Mouse (Mus musculus) liver, embryonic 16.5 days (tissue): Measurements from ENCODE around the gene Stox2. TPM values are rescaled to one million over a fixed set of nuclear protein-coding genes. Genes with fewer than 3 reads are reported as not detected.

Experiments used
- ATAC-seq: fragments of 200-750 bp; cut with Nextera tagmentation; 2 replicates; pipeline ENCODE4 v1.8.0; 2017; ENCODE audit warnings: low read depth, mild to moderate bottlenecking, moderate number of reproducible peaks, moderate library complexity
- H3K27ac ChIP-seq: fragments of 300-500 bp; sonication (generic); 2 replicates; pipeline ENCODE4 v1.5.1; 2014; ENCODE audit warnings: mild to moderate bottlenecking, low read length
- H3K27me3 ChIP-seq: fragments of 300-500 bp; sonication (generic); 2 replicates; pipeline ENCODE4 v1.6.1; 2014; ENCODE audit warnings: low read depth, low read length, mixed read lengths; ENCODE audit not compliant: control insufficient read depth, insufficient read depth
- H3K36me3 ChIP-seq: fragments of 300-500 bp; sonication (generic); 2 replicates; pipeline ENCODE4 v1.6.1; 2014; ENCODE audit warnings: mild to moderate bottlenecking; ENCODE audit not compliant: control insufficient read depth, insufficient read depth
- H3K4me1 ChIP-seq: fragments of 300-500 bp; sonication (generic); 2 replicates; pipeline ENCODE4 v1.6.1; 2014; ENCODE audit warnings: low read depth, low read length, mixed read lengths; ENCODE audit not compliant: control insufficient read depth
- H3K4me2 ChIP-seq: fragments of 300-500 bp; sonication (generic); 2 replicates; pipeline ENCODE4 v1.6.1; 2014; ENCODE audit warnings: low read depth, low read length, mixed read lengths
- H3K4me3 ChIP-seq: fragments of 300-500 bp; sonication (generic); 2 replicates; pipeline ENCODE4 v1.5.1; 2014; ENCODE audit warnings: low read depth, mild to moderate bottlenecking, low read length
- H3K9ac ChIP-seq: fragments of 300-500 bp; sonication (generic); 2 replicates; pipeline ENCODE4 v1.6.1; 2014; ENCODE audit warnings: low read depth, low read length
- H3K9me3 ChIP-seq: fragments of 300-500 bp; sonication (generic); replicated peaks from 2 replicates; pipeline ENCODE4 v1.6.1; 2016; ENCODE audit warnings: low read length; ENCODE audit not compliant: control insufficient read depth
- WGBS: fragments of 180-500 bp; shearing (Covaris S2); extraction: QIAGEN DNeasy Blood & Tissue Kit; methylation state at CpG from one replicate; pipeline ENCODE4 v1.1.7; 2014; ENCODE audit not compliant: insufficient replicate concordance; 5-methylcytosine and 5-hydroxymethylcytosine counted together
- polyA plus RNA-seq: library from polyadenylated mRNA; unstranded; fragments of >200 nt; fragmentation: Nextera tagmentation; extraction: Ambion mirVana; gene quantifications from 2 replicates; pipeline ENCODE4 v1.2.1, GENCODE M21; 2015

Stox2 gene
- polyA plus RNA-seq, 1 experiment from 2014 or later = 0.30 TPM

DNA sequence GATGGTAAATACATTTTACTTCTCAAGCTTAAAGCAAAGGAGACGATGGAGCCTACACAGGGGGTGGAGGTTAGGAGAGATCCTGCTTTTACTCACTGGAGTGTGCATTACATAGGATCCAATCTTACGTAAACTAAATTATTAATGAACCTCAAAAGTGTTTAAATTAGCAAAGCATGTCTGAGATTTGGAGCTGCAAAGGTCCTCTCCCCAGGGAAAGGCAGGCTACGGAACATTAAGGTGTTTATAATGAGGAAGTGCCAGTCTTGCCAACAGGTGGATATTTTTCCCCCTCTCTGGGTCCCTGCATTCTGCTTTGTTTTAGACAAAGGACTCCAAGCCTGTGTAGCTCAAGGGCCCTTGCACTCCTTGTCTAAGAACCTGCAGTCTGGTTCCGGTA lies 205.3 kb downstream of the Stox2 start:
- H3K27me3 ChIP-seq = no peaks in the 10 kb centered on the region
- H3K27ac ChIP-seq = no peak overlapping the region
- no peaks in the 10 kb centered on the region for H3K36me3 ChIP-seq
- no peaks in the 10 kb centered on the region for H3K4me1 ChIP-seq
- no peak overlapping the region for H3K9ac ChIP-seq
- no peak overlapping the region for H3K4me3 ChIP-seq
- 70% methylated on average over 4 of the region's 4 CpGs for WGBS
- no peak overlapping the region for H3K4me2 ChIP-seq
- H3K9me3 ChIP-seq = no peaks in the 10 kb centered on the region
- ATAC-seq = no peak

DNA sequence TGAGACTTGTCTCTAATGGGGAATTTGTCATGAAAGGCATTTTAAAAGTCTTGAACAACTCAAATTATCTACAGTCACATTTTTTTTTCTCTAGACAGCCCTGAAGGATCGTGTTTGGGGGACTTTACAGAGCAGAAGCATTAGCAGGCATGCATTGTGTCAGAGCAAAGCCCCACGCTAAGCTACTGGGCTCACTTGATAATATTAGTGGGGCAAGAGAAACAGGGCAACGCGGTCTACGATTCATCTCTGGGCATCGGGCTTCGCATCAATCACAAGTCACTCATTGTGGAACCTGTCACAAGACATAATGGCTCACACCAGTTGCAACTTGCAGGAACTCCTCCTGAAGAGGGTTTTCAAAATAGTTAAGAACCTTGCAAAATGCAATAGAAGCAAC lies 205.9 kb downstream of the Stox2 start:
- Histone ChIP-seq H3K4me3 (no peak overlapping the region), H3K27me3 (no peaks in the 10 kb centered on the region), H3K9ac (no peak overlapping the region), H3K9me3 (no peaks in the 10 kb centered on the region), H3K27ac (no peak overlapping the region), H3K4me2 (no peak overlapping the region), H3K36me3 (no peaks in the 10 kb centered on the region), H3K4me1 (no peaks in the 10 kb centered on the region)
- no peak for ATAC-seq
- 72% methylated on average over 7 of the region's 7 CpGs for WGBS

DNA sequence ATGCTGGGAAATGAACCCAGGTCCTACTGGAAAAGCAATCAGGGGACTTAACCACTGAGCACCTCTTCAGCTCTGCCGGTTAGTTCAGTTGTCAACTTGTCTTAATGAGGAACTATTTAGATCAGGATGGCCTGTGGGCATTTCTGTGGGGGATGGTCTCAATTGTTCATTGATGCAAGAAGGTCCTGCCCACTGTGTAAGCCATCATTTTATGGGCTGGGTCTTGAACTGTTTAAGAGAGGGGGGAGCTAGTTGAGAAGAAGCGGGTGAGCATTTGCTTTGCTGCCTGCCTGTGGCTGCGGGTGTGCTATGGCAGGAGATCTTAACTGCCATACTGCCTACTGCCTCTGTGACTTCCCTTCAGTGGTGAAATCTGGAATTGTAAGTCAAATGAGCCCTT lies 214.1 kb downstream of the Stox2 start:
- Histone ChIP-seq H3K9me3 (no peaks in the 10 kb centered on the region), H3K4me1 (no peaks in the 10 kb centered on the region), H3K27ac (no peak overlapping the region), H3K4me2 (no peak overlapping the region), H3K9ac (no peak overlapping the region), H3K36me3 (no peaks in the 10 kb centered on the region), H3K27me3 (no peaks in the 10 kb centered on the region), H3K4me3 (no peak overlapping the region)
- 53% methylated on average over 3 of the region's 3 CpGs for WGBS
- ATAC-seq = no peak

DNA sequence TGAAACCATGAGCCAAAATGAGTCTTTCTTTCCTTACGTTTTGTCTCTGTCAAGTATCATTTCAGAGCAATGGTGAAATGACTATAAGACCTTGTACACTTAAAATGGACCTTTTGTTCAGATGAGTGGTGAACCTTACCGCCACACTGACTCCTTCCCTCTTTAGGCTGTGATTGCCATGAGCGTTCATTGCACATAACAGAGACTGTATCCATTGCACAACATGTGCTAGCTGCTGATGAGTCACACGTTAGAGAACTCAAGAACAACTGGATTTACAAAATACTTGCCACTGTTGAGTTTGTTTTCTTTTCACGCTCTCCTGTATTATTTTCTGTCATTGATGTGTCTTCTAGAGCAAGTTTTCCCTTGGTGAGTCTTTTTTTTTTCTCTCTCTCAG lies 216.1 kb downstream of the Stox2 start:
- WGBS = 60% methylated on average over 5 of the region's 5 CpGs

DNA sequence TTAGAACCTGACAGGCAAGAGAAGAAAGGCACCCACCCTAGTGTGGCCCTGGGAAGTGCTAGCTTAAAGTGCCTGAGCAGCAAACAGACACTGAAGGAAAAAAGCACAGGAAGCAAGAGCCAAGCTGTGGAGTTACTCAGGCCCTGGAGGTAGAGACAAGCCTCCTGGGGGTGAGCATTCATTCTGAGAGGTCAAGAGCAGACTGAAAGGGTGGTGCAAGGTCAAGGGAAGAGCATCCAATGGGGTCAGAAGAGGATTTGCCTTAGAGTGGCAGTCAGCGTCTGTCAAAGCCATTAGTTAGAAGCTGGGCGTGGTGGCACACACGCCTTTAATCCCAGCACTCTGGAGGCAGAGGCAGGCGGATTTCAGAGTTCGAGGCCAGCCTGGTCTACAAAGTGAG lies 224.3 kb downstream of the Stox2 start:
- Histone ChIP-seq H3K9ac (no peak overlapping the region), H3K9me3 (no peaks in the 10 kb centered on the region), H3K4me1 (no peaks in the 10 kb centered on the region), H3K4me2 (no peak overlapping the region), H3K27me3 (no peaks in the 10 kb centered on the region), H3K27ac (no peak overlapping the region), H3K4me3 (no peak overlapping the region), H3K36me3 (no peaks in the 10 kb centered on the region)
- no peak for ATAC-seq
- 71% methylated on average over 5 of the region's 5 CpGs for WGBS

More for the DNA sequence above, 216.1 kb downstream of the Stox2 start:
- Histone ChIP-seq H3K27me3 (no peaks in the 10 kb centered on the region), H3K36me3 (no peaks in the 10 kb centered on the region), H3K4me2 (no peak overlapping the region), H3K4me1 (no peaks in the 10 kb centered on the region), H3K27ac (no peak overlapping the region), H3K9ac (no peak overlapping the region), H3K4me3 (no peak overlapping the region), H3K9me3 (no peaks in the 10 kb centered on the region)
- no peak for ATAC-seq

DNA sequence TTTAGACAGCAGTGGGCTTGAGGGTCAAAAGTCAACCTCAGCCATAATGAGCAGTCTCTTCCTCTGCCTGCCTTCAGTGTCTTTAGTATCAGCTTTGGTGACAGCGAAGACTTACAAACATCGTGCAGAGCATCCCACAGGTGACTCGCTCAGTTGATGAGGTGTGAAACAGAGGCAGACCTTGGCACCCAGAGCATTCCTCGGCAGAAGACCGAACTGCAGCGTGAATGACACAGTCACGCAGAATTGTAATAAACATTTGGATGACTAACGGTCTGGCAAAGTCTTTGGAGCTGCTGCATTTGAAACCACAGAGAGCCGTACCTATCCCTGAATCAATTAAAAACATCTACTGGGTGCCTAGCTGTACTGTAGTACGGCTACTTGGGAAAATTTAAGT lies 225.0 kb downstream of the Stox2 start:
- no peak overlapping the region for H3K9ac ChIP-seq

DNA sequence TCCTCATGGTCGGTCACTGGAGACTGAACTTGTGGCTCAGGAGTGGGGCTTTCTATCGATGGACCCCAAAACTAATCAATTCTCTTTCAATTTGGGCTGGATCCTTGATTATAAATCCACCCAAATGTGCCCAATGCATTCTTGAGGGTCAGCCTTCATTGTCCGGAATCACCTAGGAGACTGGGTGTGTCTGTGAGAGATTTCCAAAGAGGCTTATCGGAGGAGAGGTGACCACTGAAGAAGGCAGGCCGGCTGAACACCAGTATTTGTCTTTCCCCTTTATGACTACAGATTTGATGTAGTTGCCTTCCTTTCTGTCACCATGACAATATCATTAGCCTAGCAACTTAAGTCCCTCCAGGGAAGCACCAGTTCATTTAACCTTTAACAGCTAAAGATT lies 225.8 kb downstream of the Stox2 start:
- no peak overlapping the region for H3K4me3 ChIP-seq
- no peak overlapping the region for H3K4me2 ChIP-seq
- no peaks in the 10 kb centered on the region for H3K4me1 ChIP-seq
- 75% methylated on average over 5 of the region's 5 CpGs for WGBS
- no peaks in the 10 kb centered on the region for H3K9me3 ChIP-seq
- no peak for ATAC-seq
- H3K27me3 ChIP-seq = no peaks in the 10 kb centered on the region
- H3K27ac ChIP-seq = no peak overlapping the region
- H3K9ac ChIP-seq = no peak overlapping the region
- no peaks in the 10 kb centered on the region for H3K36me3 ChIP-seq

More for the DNA sequence above, 225.0 kb downstream of the Stox2 start:
- Histone ChIP-seq H3K27me3 (no peaks in the 10 kb centered on the region), H3K4me2 (no peak overlapping the region), H3K4me3 (no peak overlapping the region), H3K4me1 (no peaks in the 10 kb centered on the region), H3K27ac (no peak overlapping the region), H3K9me3 (no peaks in the 10 kb centered on the region), H3K36me3 (no peaks in the 10 kb centered on the region)
- ATAC-seq = no peak
- 70% methylated on average over 10 of the region's 10 CpGs for WGBS

DNA sequence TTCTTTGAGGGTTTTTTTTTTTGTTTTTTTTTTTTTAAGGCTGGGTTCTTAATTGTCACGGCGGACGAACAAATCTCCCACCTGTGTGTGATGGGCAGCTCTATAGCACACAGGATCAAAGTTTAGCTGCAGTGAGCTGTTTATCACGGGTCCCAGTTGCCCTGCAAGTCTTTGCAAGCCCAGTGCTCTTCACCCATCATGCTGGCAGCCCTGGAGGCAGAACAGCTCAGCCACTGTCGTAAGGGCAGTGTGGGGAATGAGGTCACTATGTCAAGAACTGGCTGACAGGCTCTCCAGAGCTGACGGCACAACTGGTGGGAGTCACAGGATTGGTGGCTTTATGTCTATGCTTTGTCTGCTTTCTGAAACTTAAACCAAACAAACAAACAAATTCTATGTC lies 227.6 kb downstream of the Stox2 start:
- 51% methylated on average over 6 of the region's 6 CpGs for WGBS
- no peak overlapping the region for H3K4me2 ChIP-seq
- no peak overlapping the region for H3K27ac ChIP-seq
- no peak overlapping the region for H3K9ac ChIP-seq
- ATAC-seq = no peak
- no peaks in the 10 kb centered on the region for H3K36me3 ChIP-seq
- H3K4me3 ChIP-seq = no peak overlapping the region
- H3K27me3 ChIP-seq = no peaks in the 10 kb centered on the region
- H3K4me1 ChIP-seq = no peaks in the 10 kb centered on the region
- H3K9me3 ChIP-seq = no peaks in the 10 kb centered on the region

DNA sequence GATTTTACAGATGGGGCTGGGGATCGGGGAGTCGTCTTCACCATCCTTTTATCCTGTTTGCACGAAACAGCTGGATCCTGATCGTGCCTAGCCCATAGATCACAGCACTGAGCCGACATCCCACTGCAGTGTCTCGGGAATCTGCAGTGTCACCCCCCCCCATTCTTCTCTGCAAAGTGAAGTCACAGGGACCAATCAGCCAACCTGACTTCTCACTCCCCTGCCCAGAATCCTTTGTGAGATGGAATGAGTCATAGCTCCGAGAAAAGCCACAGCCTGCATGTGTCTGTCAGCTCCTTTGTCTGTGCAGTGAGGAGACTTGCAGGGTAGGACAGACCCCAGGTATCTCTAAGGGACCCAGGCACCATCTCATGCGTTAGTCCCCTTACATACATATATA lies 228.1 kb downstream of the Stox2 start:
- no peak for ATAC-seq
- 44% methylated on average over 8 of the region's 8 CpGs for WGBS
- Histone ChIP-seq H3K4me1 (no peaks in the 10 kb centered on the region), H3K9ac (no peak overlapping the region), H3K36me3 (no peaks in the 10 kb centered on the region), H3K27ac (no peak overlapping the region), H3K4me2 (no peak overlapping the region), H3K27me3 (no peaks in the 10 kb centered on the region), H3K4me3 (no peak overlapping the region), H3K9me3 (no peaks in the 10 kb centered on the region)

DNA sequence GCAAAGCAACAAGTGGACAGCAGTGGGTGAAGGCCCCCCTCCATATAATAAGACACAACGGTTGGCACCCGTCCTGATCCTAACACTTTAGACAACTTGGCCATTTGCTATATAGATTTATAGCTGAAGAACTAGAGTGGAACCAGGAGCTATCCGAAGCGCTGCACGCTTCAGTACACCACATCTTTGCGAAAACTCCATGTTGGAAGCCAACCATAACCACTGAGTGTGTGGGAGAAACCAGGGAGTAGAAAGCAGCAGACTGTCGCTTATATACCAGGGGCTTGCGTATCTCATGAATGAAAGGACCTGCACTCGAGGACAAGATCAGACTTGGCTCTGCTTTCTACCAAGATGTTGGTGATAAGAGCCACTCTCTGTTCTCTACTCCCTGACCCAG lies 234.0 kb downstream of the Stox2 start:
- Histone ChIP-seq H3K4me2 (no peak overlapping the region), H3K27ac (no peak overlapping the region), H3K4me3 (no peak overlapping the region), H3K4me1 (no peaks in the 10 kb centered on the region), H3K9me3 (no peaks in the 10 kb centered on the region), H3K36me3 (no peaks in the 10 kb centered on the region), H3K27me3 (no peaks in the 10 kb centered on the region), H3K9ac (no peak overlapping the region)
- WGBS = 72% methylated on average over 9 of the region's 9 CpGs
- no peak for ATAC-seq
